Mouse (Mus musculus) stomach, embryonic 16.5 days (tissue): ENCODE results near the gene Hacd1. TPM values are rescaled to one million over a fixed set of nuclear protein-coding genes. Genes with fewer than 3 reads are reported as not detected.

Experiments used
- ATAC-seq: fragments of 200-750 bp; cut with Nextera tagmentation; 2 replicates; pipeline ENCODE4 v1.8.0; 2017; ENCODE audit warnings: moderate number of reproducible peaks, moderate TSS enrichment; ENCODE audit not compliant: insufficient read depth, low FRiP score
- H3K27ac ChIP-seq: fragments of 300-500 bp; sonication (generic); 2 replicates; pipeline ENCODE4 v1.5.1; 2014; ENCODE audit warnings: low read length
- H3K27me3 ChIP-seq: fragments of 300-500 bp; sonication (generic); 2 replicates; pipeline ENCODE4 v1.6.1; 2014; ENCODE audit warnings: low read length, control low read depth, mixed read lengths; ENCODE audit not compliant: control insufficient read depth, insufficient read depth
- H3K36me3 ChIP-seq: fragments of 300-500 bp; sonication (generic); 2 replicates; pipeline ENCODE4 v1.6.1; 2014; ENCODE audit warnings: low read length; ENCODE audit not compliant: control insufficient read depth, insufficient read depth
- H3K4me1 ChIP-seq: fragments of 300-500 bp; sonication (generic); 2 replicates; pipeline ENCODE4 v1.6.1; 2014; ENCODE audit warnings: low read length, control low read depth, mixed read lengths; ENCODE audit not compliant: control insufficient read depth, insufficient read depth
- H3K4me2 ChIP-seq: fragments of 300-500 bp; sonication (generic); 2 replicates; pipeline ENCODE4 v1.6.1; 2014; ENCODE audit warnings: low read depth, low read length, mixed read lengths
- H3K4me3 ChIP-seq: fragments of 300-500 bp; sonication (generic); replicated peaks from 2 replicates; pipeline ENCODE4 v1.5.1; 2014; ENCODE audit warnings: mild to moderate bottlenecking, low read length
- H3K9ac ChIP-seq: fragments of 300-500 bp; sonication (generic); 2 replicates; pipeline ENCODE4 v1.6.1; 2014; ENCODE audit warnings: low read length
- H3K9me3 ChIP-seq: fragments of 300-500 bp; sonication (generic); replicated peaks from 2 replicates; pipeline ENCODE4 v1.6.1; 2016; ENCODE audit warnings: low read length, control low read depth; ENCODE audit not compliant: control insufficient read depth
- WGBS: fragments of 180-500 bp; shearing (Covaris S2); extraction: QIAGEN DNeasy Blood & Tissue Kit; methylation state at CpG from one replicate; pipeline ENCODE4 v1.1.7; 2014; 5-methylcytosine and 5-hydroxymethylcytosine counted together
- polyA plus RNA-seq: library from polyadenylated mRNA; unstranded; fragments of >200 nt; fragmentation: Nextera tagmentation; extraction: Ambion mirVana; gene quantifications from 2 replicates; pipeline ENCODE4 v1.2.1, GENCODE M21; 2015

Hacd1 gene
- polyA plus RNA-seq, 1 experiment from 2014 or later, result 137 TPM

DNA sequence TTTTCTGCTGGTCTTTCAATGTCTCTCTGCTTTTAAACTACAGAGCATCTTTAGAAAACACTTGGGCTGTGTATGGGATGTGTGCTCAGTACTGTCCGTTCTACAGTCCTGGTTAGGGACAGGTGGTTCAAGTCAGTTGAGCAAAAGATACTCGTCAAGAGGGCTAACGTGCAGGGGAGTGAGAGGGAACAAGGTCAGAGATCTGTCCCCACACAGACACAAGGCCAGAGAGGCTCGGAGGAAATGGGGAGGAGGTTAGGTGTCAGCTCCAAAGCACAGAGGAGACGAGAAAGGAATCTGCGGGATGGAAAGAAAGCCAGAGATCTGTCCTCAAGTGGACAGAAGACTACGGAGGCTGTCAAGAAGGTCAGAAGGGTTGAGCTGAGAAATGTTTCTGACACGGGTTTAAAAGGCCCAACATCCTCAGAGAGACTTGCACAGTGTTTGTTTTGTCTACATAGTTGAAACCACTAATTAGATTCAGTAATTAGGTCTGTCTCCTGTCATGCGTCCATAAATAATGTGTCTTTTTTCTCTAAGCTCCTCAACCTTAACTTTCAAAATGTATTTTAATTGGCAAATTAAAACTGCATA lies 12.3 kb downstream of the Hacd1 start:
- Histone ChIP-seq H3K27ac (no peak overlapping the region), H3K9me3 (no peaks in the 10 kb centered on the region), H3K9ac (no peak overlapping the region), H3K4me1 (no peaks in the 10 kb centered on the region), H3K36me3 (no peaks in the 10 kb centered on the region), H3K4me3 (no peak overlapping the region), H3K4me2 (no peak overlapping the region), H3K27me3 (no peaks in the 10 kb centered on the region)
- 43% methylated on average over 9 of the region's 9 CpGs for WGBS
- ATAC-seq, result no peak

DNA sequence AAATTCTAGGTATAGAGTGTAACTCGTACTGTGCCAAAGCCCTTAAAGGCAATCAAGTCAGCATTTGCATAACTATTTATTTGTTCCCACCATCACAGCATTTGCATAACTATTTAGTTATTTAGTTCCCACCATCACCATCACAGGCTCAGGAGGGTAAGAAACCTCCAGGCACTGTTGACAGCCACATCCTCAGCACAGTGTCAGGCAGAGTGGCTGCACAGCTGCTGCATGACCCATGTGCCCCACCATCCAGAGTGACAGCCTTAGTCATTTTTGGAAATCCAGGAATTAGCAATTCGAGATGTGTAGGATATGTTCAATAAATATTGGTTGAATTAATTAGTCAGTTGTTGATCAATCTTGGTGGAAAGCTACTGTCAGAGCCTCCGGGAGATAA lies 12.9 kb downstream of the Hacd1 start:
- H3K4me3 ChIP-seq, result no peak overlapping the region
- H3K4me1 ChIP-seq, result no peaks in the 10 kb centered on the region
- no peak overlapping the region for H3K9ac ChIP-seq
- H3K27me3 ChIP-seq, result no peaks in the 10 kb centered on the region
- no peak overlapping the region for H3K4me2 ChIP-seq
- H3K27ac ChIP-seq, result no peak overlapping the region
- 65% methylated on average over 3 of the region's 3 CpGs for WGBS
- no peaks in the 10 kb centered on the region for H3K9me3 ChIP-seq
- ATAC-seq, result no peak
- H3K36me3 ChIP-seq, result no peaks in the 10 kb centered on the region

DNA sequence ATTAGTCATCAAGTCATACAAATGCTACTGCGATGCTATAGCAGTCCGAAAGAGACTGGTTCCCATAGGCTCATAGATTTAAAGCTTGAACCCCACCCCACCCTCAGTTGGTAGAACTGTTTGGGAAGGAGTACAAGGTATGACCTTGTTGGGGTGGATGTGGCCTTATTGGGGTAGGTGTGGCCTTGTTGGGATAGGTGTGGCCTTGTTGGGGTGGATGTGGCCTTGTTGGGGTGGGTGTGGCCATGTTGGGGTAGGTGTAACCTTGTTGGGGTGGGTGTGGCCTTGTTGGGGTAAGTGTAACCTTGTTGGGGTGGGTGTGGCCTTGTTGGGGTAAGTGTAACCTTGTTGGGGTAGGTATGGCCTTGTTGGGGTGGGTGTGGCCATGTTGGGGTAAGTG lies 14.7 kb downstream of the Hacd1 start:
- no peak overlapping the region for H3K9ac ChIP-seq

DNA sequence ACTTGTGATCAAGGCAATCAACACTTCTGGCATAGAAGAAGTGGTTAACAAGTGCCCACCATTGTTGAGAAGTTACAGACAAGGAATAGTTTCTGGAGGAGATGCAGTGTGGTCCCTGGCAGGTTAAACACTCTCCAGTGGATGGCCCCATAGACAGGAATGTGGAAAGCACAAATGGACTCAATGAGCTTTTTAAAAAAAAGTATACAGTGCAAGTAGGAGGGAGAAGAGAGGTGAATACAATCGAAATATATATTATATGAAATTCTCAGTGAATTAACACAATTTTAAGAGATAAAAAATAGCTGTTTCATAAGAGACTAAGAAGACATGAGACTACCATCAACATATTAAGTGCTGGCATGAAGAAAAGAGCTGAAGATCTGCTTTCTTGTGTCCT lies 36.7 kb downstream of the Hacd1 start:
- WGBS, result 90% methylated on average over 1 of the region's 1 CpGs
- H3K4me1 ChIP-seq, result no peaks in the 10 kb centered on the region
- no peak overlapping the region for H3K4me3 ChIP-seq
- H3K36me3 ChIP-seq, result no peaks in the 10 kb centered on the region
- no peaks in the 10 kb centered on the region for H3K9me3 ChIP-seq
- no peak overlapping the region for H3K27ac ChIP-seq
- ATAC-seq, result no peak
- H3K4me2 ChIP-seq, result no peak overlapping the region
- no peaks in the 10 kb centered on the region for H3K27me3 ChIP-seq
- no peak overlapping the region for H3K9ac ChIP-seq

More for the DNA sequence above, 14.7 kb downstream of the Hacd1 start:
- no peaks in the 10 kb centered on the region for H3K27me3 ChIP-seq
- no peaks in the 10 kb centered on the region for H3K9me3 ChIP-seq
- no peak overlapping the region for H3K27ac ChIP-seq
- 88% methylated on average over 2 of the region's 2 CpGs for WGBS
- H3K36me3 ChIP-seq, result no peaks in the 10 kb centered on the region
- no peak overlapping the region for H3K4me3 ChIP-seq
- no peaks in the 10 kb centered on the region for H3K4me1 ChIP-seq
- ATAC-seq, result no peak
- no peak overlapping the region for H3K4me2 ChIP-seq

DNA sequence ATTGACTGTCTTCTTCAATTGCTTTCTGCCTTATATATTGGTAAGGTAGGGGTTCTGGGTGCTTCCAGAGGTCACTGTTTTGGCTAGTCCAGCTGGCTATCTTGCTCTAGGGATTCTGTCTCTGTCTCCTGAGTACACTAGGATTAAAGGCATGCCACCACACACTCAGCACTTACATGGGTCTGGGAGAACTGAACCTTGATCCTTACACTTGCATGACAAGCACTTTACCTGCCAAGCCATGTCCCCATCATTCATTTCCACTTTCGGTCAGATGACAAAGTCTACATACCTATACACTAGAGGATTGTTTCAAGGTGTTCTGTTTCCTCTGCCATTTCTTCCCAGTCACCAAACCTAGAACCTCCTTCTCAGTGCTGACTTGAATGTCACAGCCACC lies 50.8 kb downstream of the Hacd1 start:
- no peaks in the 10 kb centered on the region for H3K4me1 ChIP-seq
- H3K27me3 ChIP-seq, result no peaks in the 10 kb centered on the region
- no peak for ATAC-seq
- WGBS, result 79% methylated on average over 1 of the region's 1 CpGs
- H3K4me3 ChIP-seq, result no peak overlapping the region
- no peaks in the 10 kb centered on the region for H3K36me3 ChIP-seq
- H3K4me2 ChIP-seq, result no peak overlapping the region
- no peak overlapping the region for H3K9ac ChIP-seq
- no peaks in the 10 kb centered on the region for H3K9me3 ChIP-seq
- no peak overlapping the region for H3K27ac ChIP-seq

DNA sequence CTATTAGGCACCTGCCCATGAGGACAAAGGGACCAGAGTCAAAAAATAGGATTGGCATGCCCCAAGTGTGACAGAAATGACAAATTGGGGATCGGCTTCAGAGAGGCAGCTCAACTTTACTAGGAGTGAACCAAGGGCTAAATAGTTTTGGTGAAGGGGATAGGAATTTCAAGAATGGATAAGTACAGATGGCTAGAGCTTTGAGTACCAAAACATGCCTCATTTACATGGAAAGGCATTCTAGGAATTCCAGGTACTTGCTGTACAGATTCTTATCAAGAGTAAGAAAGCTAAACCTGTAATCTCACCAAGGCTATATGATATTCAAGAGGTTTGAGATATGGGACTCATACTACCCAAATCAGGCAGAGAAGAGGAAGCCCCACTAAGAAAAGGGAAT lies 95.8 kb downstream of the Hacd1 start:
- Histone ChIP-seq H3K27ac (no peak overlapping the region), H3K4me2 (no peak overlapping the region), H3K4me1 (no peaks in the 10 kb centered on the region), H3K9ac (no peak overlapping the region), H3K36me3 (no peaks in the 10 kb centered on the region), H3K9me3 (no peaks in the 10 kb centered on the region), H3K4me3 (no peak overlapping the region), H3K27me3 (no peaks in the 10 kb centered on the region)
- ATAC-seq, result no peak
- WGBS, result 62% methylated on average over 1 of the region's 1 CpGs

DNA sequence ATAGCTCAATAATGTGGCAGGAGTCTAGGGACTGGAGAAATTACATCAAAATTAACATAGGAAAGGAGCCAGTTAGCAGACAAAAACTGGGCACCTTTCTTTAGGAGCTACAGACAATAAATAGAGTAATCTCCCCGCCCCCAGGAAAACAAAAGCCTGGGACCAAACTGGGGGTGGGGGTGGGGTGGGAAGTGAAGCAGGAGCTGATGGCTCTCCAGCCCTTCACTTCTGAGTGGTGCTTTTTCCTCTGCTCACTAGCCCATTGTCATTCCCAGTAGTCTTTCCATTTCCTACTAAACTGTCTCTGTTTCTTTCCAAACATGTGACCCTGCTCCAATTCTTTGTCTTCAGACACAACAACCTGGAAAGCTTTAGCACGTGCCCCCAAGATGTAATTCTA lies 99.5 kb downstream of the Hacd1 start:
- 43% methylated on average over 2 of the region's 2 CpGs for WGBS
- no peaks in the 10 kb centered on the region for H3K36me3 ChIP-seq
- no peak for ATAC-seq
- H3K4me3 ChIP-seq, result no peak overlapping the region
- H3K27me3 ChIP-seq, result no peaks in the 10 kb centered on the region
- no peaks in the 10 kb centered on the region for H3K4me1 ChIP-seq
- no peak overlapping the region for H3K4me2 ChIP-seq
- no peak overlapping the region for H3K27ac ChIP-seq
- H3K9me3 ChIP-seq, result no peaks in the 10 kb centered on the region
- no peak overlapping the region for H3K9ac ChIP-seq

DNA sequence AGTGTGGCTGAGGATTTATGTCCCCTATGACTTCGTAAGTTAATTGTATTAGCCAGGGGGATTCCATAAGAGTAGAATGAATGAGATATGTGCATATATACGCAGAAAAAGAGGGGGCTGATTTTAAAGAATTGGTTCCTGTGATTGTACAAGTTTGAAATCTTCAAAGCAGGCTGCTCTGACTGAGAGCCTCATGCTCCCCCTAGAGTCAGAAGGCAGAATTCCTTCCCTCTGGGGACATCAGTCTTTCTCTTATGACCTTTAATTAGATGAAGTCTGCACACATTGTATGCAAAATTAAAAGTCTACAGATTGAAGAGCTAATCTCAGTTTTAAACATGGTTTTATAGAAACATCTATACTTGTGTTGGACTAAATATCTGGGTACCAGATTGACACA lies 117.8 kb downstream of the Hacd1 start:
- no peak for ATAC-seq
- H3K36me3 ChIP-seq, result no peaks in the 10 kb centered on the region
- H3K4me2 ChIP-seq, result no peak overlapping the region
- no peaks in the 10 kb centered on the region for H3K27me3 ChIP-seq
- 52% methylated on average over 2 of the region's 2 CpGs for WGBS
- H3K4me1 ChIP-seq, result no peaks in the 10 kb centered on the region
- no peak overlapping the region for H3K27ac ChIP-seq
- H3K9ac ChIP-seq, result no peak overlapping the region
- H3K9me3 ChIP-seq, result no peaks in the 10 kb centered on the region
- H3K4me3 ChIP-seq, result no peak overlapping the region

DNA sequence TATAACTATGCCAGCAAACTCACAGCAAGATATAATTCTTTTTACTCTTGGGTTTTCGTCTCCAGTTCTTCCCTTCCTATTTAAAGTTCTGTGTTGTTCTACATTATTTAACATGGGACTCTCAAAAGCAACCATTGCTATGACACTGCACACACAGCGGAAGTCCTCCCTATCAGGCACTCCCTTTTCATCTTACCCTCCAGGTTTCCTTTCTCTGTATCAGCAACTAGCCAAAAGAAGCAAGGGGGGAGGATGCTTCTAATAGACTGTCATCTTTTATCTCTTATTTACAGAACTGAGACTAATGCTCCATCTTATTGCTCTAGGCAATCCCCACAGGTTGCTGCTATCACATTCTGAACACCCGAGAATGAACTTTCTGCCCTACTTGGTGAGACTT lies 120.6 kb downstream of the Hacd1 start:
- 62% methylated on average over 3 of the region's 3 CpGs for WGBS
- Histone ChIP-seq H3K27ac (no peak overlapping the region), H3K9ac (no peak overlapping the region), H3K4me3 (no peak overlapping the region), H3K9me3 (no peaks in the 10 kb centered on the region), H3K4me2 (no peak overlapping the region), H3K27me3 (no peaks in the 10 kb centered on the region), H3K4me1 (no peaks in the 10 kb centered on the region), H3K36me3 (no peaks in the 10 kb centered on the region)
- no peak for ATAC-seq

DNA sequence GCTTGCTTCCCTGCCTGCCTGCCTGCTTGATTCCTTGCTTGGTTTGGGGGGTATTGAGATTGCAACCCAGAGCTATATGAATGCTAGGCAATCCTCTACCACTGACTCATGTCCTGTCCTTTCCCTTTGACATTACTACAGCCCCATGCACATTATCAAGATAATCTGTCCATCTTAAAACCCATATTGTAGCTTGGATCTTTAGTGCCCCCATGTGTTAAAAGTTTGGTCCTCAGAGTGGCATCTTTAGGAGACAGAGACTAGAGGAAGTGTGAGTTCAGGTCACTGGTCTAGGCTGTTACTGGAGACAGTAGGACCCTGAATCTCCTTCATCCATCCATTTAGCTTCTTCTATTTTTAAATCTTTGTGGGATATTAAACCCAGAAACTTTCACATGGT lies 123.7 kb downstream of the Hacd1 start:
- no peaks in the 10 kb centered on the region for H3K4me1 ChIP-seq
- H3K27ac ChIP-seq, result no peak overlapping the region
- H3K36me3 ChIP-seq, result no peaks in the 10 kb centered on the region
- ATAC-seq, result no peak
- H3K9ac ChIP-seq, result no peak overlapping the region
- no peak overlapping the region for H3K4me3 ChIP-seq
- no peaks in the 10 kb centered on the region for H3K27me3 ChIP-seq
- no peaks in the 10 kb centered on the region for H3K9me3 ChIP-seq
- H3K4me2 ChIP-seq, result no peak overlapping the region
